Mouse (Mus musculus) bone marrow, adult 2 months (tissue): Measurements from ENCODE around the gene Ccdc174.

ENCODE experiments used
- CTCF ChIP-seq: fragments of 200-500 bp; IDR thresholded peaks from 2 replicates; pipeline ENCODE4 v1.5.1; 2011; ENCODE audit warnings: low read length, control low read depth; ENCODE audit not compliant: control insufficient read depth, insufficient read depth
- POLR2A ChIP-seq: fragments of 200-500 bp; IDR thresholded peaks from 2 replicates; pipeline ENCODE4 v1.6.1; 2011; ENCODE audit warnings: low read depth, mild to moderate bottlenecking, control low read depth, low read length, borderline replicate concordance; ENCODE audit not compliant: control insufficient read depth

DNA sequence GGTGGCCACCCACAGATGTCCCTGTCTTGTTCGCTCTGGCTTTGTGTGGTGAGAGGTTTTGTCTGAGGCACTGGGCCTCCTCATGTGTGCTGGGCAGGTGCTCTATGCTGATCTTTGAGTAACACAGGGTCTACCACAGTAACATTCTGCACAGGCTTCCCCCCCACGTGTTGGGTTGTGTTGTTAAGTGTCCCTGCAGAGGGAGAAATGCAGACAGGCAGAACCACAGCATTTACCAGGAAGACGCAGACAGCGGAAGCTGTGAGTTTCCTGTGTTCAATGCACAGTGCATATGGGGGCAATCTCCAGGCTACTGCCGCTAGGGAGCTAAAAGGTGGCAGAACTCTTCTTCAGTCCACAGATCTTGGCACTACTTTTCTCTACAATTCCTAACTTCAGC lies 13.3 kb upstream of the Ccdc174 start:
- TF ChIP-seq POLR2A (no peak), CTCF (no peak)
